Mouse (Mus musculus) G1E-ER4 (cell line): ENCODE results near the gene Bbip1. TPM values are rescaled to one million over a fixed set of nuclear protein-coding genes. Genes with fewer than 3 reads are reported as not detected.

Source experiments
- GATA1 ChIP-seq: IDR thresholded peaks from one replicate; pipeline ENCODE4 v1.8.0; 2012; ENCODE audit warnings: low read length, inconsistent platforms
- polyA plus RNA-seq: library from polyadenylated mRNA; stranded (reverse); fragments of >175 nt; gene quantifications from 2 replicates; pipeline ENCODE4 v1.2.3, GENCODE M21; 2012

Bbip1 gene
- polyA plus RNA-seq, 1 experiment, result 6.7 TPM

DNA sequence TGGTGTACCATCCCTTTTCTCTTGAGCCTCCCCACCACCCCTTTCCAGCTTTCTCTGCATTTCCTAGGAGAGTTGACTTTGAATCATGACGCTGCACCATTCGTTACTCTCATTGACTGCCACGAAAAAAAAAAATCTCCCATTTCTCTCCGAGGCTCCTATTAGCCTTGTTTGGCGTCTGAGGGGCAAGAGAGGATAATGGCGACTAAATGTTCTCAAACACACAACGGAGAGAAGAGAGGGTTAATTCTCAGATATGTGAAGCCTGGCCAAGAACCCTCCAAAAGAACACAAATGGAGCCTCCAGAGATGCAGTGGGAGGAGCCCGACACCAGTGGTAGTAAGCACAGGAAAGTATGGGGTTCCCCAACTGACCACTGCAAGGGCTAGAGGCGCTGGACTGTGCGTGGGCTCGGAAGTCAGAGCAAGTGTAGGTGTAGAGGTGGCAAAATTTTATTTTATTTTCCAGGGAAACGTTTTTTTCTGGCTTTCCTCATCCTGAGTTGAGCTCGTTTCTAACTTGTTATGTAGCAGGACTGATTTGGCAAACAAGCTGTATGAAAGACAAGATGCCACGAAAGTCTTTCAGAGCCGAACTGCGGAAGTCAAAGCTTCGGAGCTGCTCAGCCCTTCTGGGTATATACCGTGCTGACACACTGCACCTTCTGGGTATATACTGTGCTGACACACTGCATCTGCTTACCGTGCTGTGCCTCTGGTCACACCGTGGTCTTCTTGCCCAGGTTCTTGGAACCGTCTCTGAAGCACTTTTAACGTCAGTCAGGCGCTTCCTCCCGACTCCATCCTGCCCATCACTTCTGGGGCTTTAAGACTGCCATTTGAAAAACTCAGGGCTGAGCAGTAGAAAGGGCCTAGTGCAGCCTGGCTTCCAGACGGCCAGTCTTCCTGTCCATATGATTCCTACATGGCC is 45.2 kb downstream of the Bbip1 start:
- no peak for TF ChIP-seq GATA1

GRCm38 (mm10) chr19:53898498-53898897 is 45.9 kb downstream of the Bbip1 start:
- TF ChIP-seq GATA1, result no peak

DNA sequence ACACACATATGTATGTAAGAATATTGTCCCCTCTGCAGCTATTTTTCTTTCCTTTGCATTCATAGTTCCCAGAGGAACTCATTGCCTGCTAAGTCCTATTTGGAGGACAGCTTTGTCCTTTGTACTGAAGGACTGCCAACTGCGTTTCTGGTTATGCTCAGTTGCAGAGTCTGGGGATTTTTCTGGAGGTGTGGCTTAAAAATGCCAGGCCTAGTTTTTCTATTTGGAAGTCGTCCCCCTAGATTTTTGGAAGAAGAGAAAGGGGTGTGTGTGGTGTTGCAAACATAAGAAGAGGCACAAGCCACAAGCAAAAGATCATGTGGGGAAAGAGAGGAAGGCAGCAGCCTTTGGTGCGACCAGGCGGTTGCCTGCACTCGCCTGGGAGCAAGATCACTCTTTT is 46.4 kb downstream of the Bbip1 start:
- no peak for TF ChIP-seq GATA1

GRCm38 (mm10) chr19:53894538-53895121 is 49.8 kb downstream of the Bbip1 start:
- TF ChIP-seq GATA1, result no peak

- no peak for TF ChIP-seq GATA1
These were observed 50.7 kb downstream of the Bbip1 start for GRCm38 (mm10) chr19:53893711-53894171.

- no peak for TF ChIP-seq GATA1
These were observed 51.5 kb downstream of the Bbip1 start for GRCm38 (mm10) chr19:53892838-53893359.

GRCm38 (mm10) chr19:53892061-53892460 is 52.4 kb downstream of the Bbip1 start, which contains the start of gene Pdcd4:
Pdcd4 (plus strand) TSS chr19:53892231.
- no peak for TF ChIP-seq GATA1

DNA sequence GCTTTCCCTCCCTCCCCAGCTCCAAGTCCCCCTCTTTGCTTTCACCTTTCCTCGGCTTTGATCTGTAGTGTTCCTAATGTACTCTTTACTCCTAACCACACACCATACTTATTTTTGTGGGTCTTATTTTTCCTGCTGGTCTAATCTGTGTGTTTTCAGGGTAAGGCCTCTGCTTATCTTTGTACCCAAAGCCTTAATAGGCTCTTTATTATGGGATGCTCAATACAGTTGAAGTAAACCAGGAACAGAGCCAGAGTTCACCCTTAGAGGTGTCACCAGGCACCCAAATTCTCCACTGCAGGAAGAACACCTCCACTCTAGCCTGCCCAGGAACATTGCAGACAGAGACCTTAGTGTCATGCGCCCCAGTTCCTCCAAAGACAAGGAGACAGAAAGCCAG is 52.9 kb downstream of the Bbip1 start:
- no peak for TF ChIP-seq GATA1

- TF ChIP-seq GATA1, result peak; percentile 66
These were observed 53.6 kb downstream of the Bbip1 start for GRCm38 (mm10) chr19:53890781-53891251.

DNA sequence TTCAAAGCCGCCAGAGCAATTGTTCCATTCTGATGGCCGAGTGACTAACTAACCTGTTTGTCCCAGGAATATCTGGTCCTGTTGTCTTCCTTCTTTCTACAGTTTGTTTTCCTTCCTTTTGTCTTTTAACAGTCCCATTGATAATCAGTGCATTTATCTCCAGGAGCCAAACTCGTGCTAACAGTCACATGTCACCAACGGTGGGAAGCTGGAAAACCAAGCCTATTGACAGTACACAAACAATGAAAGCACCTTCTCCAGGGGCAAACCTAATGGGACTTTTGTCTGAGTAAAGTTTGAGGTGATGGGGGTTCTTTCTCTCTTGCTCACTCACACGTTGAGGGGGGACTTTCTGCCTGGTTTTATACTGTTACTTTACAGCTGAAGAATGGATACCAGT is 54.2 kb downstream of the Bbip1 start:
- no peak for TF ChIP-seq GATA1

DNA sequence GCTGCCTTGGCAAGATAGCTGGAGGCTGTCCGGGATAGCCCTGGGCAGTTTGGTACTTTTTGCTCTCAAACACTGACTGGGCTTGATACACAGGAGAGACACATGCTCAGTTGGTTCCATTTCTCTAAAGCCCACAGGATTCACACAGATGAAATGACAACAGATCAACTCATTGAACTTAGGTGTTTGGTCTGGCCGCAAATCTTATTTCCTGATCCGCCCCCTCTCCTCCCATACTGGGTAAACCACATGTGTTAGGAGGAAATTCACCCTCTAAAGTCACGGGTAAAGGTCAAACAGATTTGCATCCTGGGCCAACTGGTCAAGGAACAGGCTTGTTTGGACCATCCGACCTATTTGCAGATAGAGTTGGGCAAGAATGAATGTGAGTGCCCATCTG is 54.9 kb downstream of the Bbip1 start:
- no peak for TF ChIP-seq GATA1

- TF ChIP-seq GATA1, result no peak
These were observed 56.1 kb downstream of the Bbip1 start for GRCm38 (mm10) chr19:53888331-53888730.

- peak; percentile 29 for TF ChIP-seq GATA1
These were observed 56.6 kb downstream of the Bbip1 start for GRCm38 (mm10) chr19:53887822-53888221.

- peak; percentile 73 for TF ChIP-seq GATA1
These were observed 57.7 kb downstream of the Bbip1 start for GRCm38 (mm10) chr19:53886576-53887370.

DNA sequence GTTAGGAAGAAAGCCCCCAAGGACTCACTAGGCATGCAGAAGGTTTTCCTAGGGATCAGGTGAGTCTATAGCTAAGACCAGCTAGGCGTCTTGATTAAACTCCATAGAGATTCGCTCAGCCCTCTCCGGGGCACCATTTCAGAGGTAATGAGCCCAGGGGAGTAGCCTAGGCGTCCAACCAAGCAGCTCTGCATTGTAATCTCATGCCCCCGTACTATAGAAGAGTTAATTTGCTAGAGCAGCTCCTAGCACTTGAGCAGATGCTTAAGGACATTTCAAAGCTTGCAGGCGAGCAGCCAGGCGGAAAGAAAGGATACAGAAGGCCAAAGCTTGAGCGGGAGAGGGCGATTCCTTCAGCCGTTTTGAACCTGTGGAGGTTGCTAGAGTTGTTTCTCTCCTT is 59.0 kb downstream of the Bbip1 start:
- no peak for TF ChIP-seq GATA1
